Mouse (Mus musculus) neutrophil, adult 5-6 weeks (primary cell): ENCODE results near the gene Zfp668. TPM values are rescaled to one million over a fixed set of nuclear protein-coding genes. Genes with fewer than 3 reads are reported as not detected.

Experiments used
- ATAC-seq: fragments of 151-379, 151-347 bp; 2 replicates; pipeline ENCODE4 v1.8.0; 2017; ENCODE audit warnings: mild to moderate bottlenecking, moderate TSS enrichment; ENCODE audit not compliant: insufficient number of reproducible peaks, poor library complexity, low FRiP score, severe bottlenecking; ENCODE audit errors: extremely low read depth
- total RNA-seq: library from RNA; stranded (forward); fragments of 200-1000 nt; gene quantifications from 2 replicates; pipeline ENCODE4 v1.2.3, GENCODE M21; 2017

Gene Zfp668
- total RNA-seq, 1 experiment from 2014 or later: 6.2 TPM

DNA sequence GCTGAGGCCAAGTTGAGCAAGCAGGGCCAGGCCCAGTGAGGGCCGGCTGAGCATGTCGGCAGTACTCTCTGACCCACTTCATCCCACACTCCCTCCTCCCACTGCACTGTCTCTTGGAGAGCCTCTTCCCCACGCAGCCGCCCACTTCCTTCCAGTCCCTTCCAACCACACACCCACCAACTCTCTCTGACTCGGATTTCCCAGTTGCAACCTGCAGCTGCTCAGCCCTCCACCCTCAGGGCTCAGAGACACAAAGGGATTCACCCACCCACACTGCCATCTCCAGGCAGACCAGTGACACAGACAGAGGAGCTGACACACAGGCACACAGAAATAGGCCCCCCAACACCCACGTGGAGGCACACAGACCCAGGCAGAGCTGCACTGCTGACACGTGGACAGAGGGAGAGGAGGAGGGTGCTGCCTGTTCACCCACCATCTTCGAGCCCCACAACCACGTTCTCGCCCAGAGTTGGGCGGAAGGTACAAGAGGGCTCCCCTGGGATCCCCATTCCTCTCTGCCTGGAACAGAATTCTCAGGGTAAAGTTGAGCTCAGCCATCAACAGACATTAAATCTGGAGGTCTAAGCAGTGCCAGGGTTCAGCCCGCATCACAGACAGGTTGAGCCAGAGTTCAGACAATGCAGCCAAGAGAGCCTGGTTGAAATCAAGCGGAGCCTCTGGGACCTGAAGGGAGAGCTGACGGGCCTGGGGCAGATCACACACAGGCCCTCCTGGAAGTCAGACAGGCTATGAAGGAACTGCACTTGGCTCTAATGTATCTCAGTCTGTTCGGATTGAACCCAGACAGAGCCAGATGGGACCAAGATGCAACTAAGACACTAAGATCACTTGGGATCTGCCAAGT, 60.4 kb downstream of the Zfp668 start:
- no peak for ATAC-seq

DNA sequence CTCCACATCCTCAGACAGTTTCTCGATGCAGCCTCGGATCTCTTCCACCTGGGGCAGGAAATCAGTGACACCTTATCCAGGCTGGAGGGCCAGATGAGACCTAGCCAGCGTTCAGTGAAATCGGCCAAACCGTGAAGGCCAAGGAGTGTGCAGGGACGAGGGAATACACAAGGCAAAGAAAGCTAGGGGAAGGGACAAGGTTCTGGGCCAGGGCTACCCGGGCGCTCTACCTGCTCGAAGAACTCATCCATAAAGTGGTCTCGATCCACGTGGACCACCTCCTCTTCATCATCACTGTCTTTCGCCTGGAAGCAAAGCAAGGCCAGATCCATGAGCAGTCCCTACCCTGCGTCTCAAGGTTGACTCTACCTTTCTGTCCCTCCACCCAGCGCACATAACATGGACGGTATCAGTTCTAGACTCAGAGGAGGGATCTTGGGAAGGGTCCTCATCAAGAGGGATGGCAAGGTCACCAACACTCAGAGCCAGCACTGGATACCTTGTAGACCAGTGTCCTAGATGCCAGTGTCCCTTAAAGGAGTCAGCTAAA, 61.4 kb downstream of the Zfp668 start:
- no peak for ATAC-seq

DNA sequence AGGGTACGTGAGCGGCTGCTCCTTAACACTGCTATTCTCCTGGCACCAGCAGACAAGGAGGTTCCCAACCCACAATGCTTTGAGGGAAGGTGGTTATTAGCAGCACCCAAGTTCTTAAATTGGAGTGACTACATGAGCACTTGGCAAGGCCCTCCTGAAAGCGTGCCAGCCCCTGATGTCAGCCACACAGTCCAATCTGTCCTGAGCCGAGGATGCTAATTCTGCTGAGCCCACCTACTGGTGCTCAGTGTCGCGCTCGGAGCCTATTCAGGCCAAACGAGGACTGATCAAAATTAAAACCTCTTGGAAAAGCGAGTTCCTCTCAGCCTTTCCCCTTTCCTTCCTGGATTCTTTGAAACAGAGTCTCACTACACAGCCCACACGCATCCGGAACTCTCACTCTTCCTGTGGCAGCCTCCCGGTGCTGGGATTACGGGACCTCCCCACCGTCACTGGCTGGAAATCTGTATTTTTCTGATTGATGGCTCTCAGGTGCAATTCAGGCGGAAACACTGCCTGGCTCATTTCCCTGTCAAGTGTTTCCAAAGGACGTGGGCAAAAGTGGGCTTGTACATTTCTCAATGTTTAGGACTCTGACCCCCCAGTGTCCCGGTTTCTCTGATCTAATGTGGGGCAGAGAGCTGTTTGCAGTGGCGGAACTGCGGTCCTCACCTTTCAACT, 62.2 kb downstream of the Zfp668 start:
- ATAC-seq: no peak

DNA sequence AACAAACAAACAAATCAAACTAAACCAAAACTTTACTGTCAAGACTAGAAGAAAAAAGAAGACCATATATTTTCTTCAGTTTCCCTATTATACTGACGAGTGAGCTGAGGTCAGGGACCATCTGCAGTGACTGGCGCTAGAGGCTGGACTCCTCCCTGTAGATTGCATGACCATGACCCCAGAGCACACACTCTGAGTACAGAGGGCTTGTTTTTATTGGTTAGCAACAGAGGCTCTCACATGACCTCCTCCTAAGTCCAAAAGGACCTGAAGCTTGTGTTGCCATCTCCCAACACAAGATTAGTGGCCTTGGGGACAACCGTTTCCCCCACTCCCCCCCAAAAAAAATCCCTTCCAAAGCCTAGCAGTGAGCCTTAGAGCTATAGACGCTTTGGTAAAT, 62.8 kb downstream of the Zfp668 start:
- ATAC-seq: no peak

Other genes starting within 250 kb of the Zfp668 start
- gene Bcl7c, start 167.9 kb downstream of the Zfp668 start, total RNA-seq: 11.6 and 17.4 TPM in 2 replicates
- gene Ctf1, start 164.1 kb downstream of the Zfp668 start, total RNA-seq: not detected in 2 replicates
- not detected in 2 replicates for gene Ctf2, start 144.7 kb downstream of the Zfp668 start, total RNA-seq
- 9.0 and 9.2 TPM in 2 replicates for gene Fbxl19, start 132.3 kb downstream of the Zfp668 start, total RNA-seq
- 35.7 and 42.8 TPM in 2 replicates for gene Orai3, start 107.0 kb downstream of the Zfp668 start, total RNA-seq
- gene Setd1a, start 100.2 kb downstream of the Zfp668 start, total RNA-seq: 14.4 and 16.7 TPM in 2 replicates
- 3.3 and 3.5 TPM in 2 replicates for gene Gm49388, start 91.2 kb downstream of the Zfp668 start, total RNA-seq
- 4.4 and 4.5 TPM in 2 replicates for gene Hsd3b7, start 76.2 kb downstream of the Zfp668 start, total RNA-seq
- 93.0 and 99.9 TPM in 2 replicates for gene Stx4a, start 52.5 kb downstream of the Zfp668 start, total RNA-seq
- not detected in 2 replicates for gene Stx1b, start 52.3 kb downstream of the Zfp668 start, total RNA-seq
- gene Zfp646, start 607 bp downstream of the Zfp668 start, total RNA-seq: 93.1 and 93.5 TPM in 2 replicates
- gene Prss53, start 14.1 kb upstream of the Zfp668 start, total RNA-seq: not detected in 2 replicates
- gene Gm21974, start 18.6 kb upstream of the Zfp668 start, total RNA-seq: not detected in 2 replicates
- gene Vkorc1, start 18.8 kb upstream of the Zfp668 start, total RNA-seq: 4.8 and 8.5 TPM in 2 replicates
- 9.6 and 11.6 TPM in 2 replicates for gene Bckdk, start 27.3 kb upstream of the Zfp668 start, total RNA-seq
- gene Kat8, start 35.7 kb upstream of the Zfp668 start, total RNA-seq: 50.2 and 71.2 TPM in 2 replicates
- gene Prss8, start 53.3 kb upstream of the Zfp668 start, total RNA-seq: 0.25 and 1.3 TPM in 2 replicates
- gene Prss36, start 69.9 kb upstream of the Zfp668 start, total RNA-seq: 1.2 and 2.0 TPM in 2 replicates
- 121 and 134 TPM in 2 replicates for gene Fus, start 90.6 kb upstream of the Zfp668 start, total RNA-seq
- 10.5 and 16.2 TPM in 2 replicates for gene Pycard, start 117.0 kb upstream of the Zfp668 start, total RNA-seq
- 0.70 and 0.86 TPM in 2 replicates for gene Trim72, start 127.1 kb upstream of the Zfp668 start, total RNA-seq
- 339 and 346 TPM in 2 replicates for gene Itgam, start 185.8 kb upstream of the Zfp668 start, total RNA-seq
- gene Gm49368, start 185.9 kb upstream of the Zfp668 start, total RNA-seq: 23.6 and 30.6 TPM in 2 replicates